Mouse (Mus musculus) forebrain, embryonic 14.5 days (tissue): Measurements from ENCODE around the gene Anln. TPM values are rescaled to one million over a fixed set of nuclear protein-coding genes. Genes with fewer than 3 reads are reported as not detected.

Experiments used
- ATAC-seq: fragments of 200-750 bp; cut with Nextera tagmentation; 2 replicates; pipeline ENCODE4 v1.8.0; 2017; ENCODE audit warnings: mild to moderate bottlenecking, moderate library complexity
- DNase-seq: peaks from one replicate; pipeline ENCODE4 v3.0.0-alpha.2; 2015; ENCODE audit warnings: low spot score
- H3K27ac ChIP-seq: fragments of 300-500 bp; sonication (generic); 2 replicates; pipeline ENCODE4 v1.5.1; 2014; ENCODE audit warnings: low read depth, mild to moderate bottlenecking, control low read depth, low read length, moderate library complexity
- H3K27me3 ChIP-seq: fragments of 300-500 bp; sonication (generic); replicated peaks from 2 replicates; pipeline ENCODE4 v1.6.1; 2014; ENCODE audit warnings: low read length, control low read depth, mixed read lengths; ENCODE audit not compliant: control insufficient read depth, insufficient read depth
- H3K36me3 ChIP-seq: fragments of 300-500 bp; sonication (generic); 2 replicates; pipeline ENCODE4 v1.6.1; 2014; ENCODE audit warnings: low read length, control low read depth; ENCODE audit not compliant: control insufficient read depth, insufficient read depth
- H3K4me1 ChIP-seq: fragments of 300-500 bp; sonication (generic); 2 replicates; pipeline ENCODE4 v1.6.1; 2014; ENCODE audit warnings: antibody characterized with exemption, low read length, control low read depth; ENCODE audit not compliant: control insufficient read depth, insufficient read depth
- H3K4me2 ChIP-seq: fragments of 300-500 bp; sonication (generic); 2 replicates; pipeline ENCODE4 v1.6.1; 2014; ENCODE audit warnings: mild to moderate bottlenecking, control low read depth, low read length
- H3K4me3 ChIP-seq: fragments of 300-500 bp; sonication (generic); 2 replicates; pipeline ENCODE4 v1.5.1; 2014; ENCODE audit warnings: low read depth, low read length, control low read depth
- H3K9ac ChIP-seq: fragments of 300-500 bp; sonication (generic); 2 replicates; pipeline ENCODE4 v1.6.1; 2014; ENCODE audit warnings: mild to moderate bottlenecking, low read length, control low read depth, moderate library complexity
- H3K9me3 ChIP-seq: fragments of 300-500 bp; sonication (generic); replicated peaks from 2 replicates; pipeline ENCODE4 v1.6.1; 2016; ENCODE audit warnings: low read length, control low read depth, mixed read lengths; ENCODE audit not compliant: control insufficient read depth
- WGBS: fragments of 180-500 bp; shearing (Covaris S2); extraction: QIAGEN DNeasy Blood & Tissue Kit; methylation state at CpG from one replicate; pipeline ENCODE4 v1.1.7; 2014; 5-methylcytosine and 5-hydroxymethylcytosine counted together
- polyA plus RNA-seq: library from polyadenylated mRNA; unstranded; fragments of >200 nt; fragmentation: Nextera tagmentation; extraction: Ambion mirVana; gene quantifications from 2 replicates; pipeline ENCODE4 v1.2.1, GENCODE M21; 2014

Anln gene
- polyA plus RNA-seq, 1 experiment from 2014 or later, result 16.5 TPM

DNA sequence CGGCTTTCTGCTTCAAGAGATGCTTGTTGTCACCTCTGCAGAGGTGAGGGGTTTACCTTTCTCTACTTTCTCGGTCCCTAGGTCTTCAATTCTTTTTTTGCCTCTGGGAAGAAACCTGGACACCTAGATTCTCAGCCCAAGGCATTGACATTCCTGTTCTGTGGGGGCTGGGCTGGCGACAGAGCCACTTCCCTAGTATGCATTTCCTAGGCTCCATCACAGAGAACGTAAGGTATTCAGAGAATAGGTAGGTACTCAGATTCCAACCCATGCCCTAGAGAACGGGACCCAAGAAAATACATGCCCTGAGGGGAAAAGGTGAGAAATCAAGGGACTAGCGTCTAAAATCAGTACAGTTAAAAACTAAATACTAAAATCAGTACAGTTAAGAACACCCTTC is 82.3 kb downstream of the Anln start:
- no peaks in the 10 kb centered on the region; the same call in 1 of the 2 replicates for H3K9me3 ChIP-seq
- 21% methylated on average over 6 of the region's 6 CpGs for WGBS
- no peaks in the 10 kb centered on the region for H3K27me3 ChIP-seq
- H3K36me3 ChIP-seq, result peaks cover 30% of the 10 kb centered on the region
- peak overlapping the region; percentile 90 for H3K4me3 ChIP-seq
- peak overlapping the region; percentile 80 for H3K4me2 ChIP-seq
- peak overlapping the region; percentile 99 for H3K9ac ChIP-seq
- H3K4me1 ChIP-seq, result peaks cover 8% of the 10 kb centered on the region; the same call in 1 of the 2 replicates
- H3K27ac ChIP-seq, result peak overlapping the region; percentile 92; the same call in 1 of the 2 replicates
- peak; percentile 55 for DNase-seq
- ATAC-seq, result no peak

DNA sequence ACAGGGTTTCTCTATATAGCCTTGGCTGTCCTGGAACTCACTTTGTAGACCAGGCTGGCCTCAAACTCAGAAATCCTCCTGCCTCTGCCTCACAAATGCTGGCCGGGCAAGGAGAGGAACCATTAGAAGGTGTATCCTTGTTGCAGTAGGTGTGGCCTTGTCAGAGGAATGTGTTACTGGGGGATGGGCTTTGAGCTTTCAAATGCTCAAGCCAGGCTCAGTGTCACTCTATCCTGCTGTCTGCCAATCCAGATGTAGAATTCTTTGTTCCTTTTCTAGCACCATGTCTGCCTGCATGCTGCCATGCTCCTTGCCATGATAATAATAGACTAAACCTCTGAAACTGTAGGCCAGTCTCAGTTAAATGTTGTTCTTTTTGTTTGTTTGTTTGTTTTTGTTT is 86.8 kb downstream of the Anln start:
- ATAC-seq, result no peak
- Histone ChIP-seq H3K36me3 (peaks cover 68% of the 10 kb centered on the region), H3K4me1 (peaks cover 8% of the 10 kb centered on the region; the same call in 1 of the 2 replicates), H3K4me2 (no peak overlapping the region), H3K27ac (no peak overlapping the region), H3K9ac (no peak overlapping the region), H3K27me3 (no peaks in the 10 kb centered on the region), H3K4me3 (no peak overlapping the region), H3K9me3 (no peaks in the 10 kb centered on the region; the same call in 1 of the 2 replicates)
- whole genome bisulfite sequencing, result 100% methylated on average over 1 of the region's 1 CpGs
- DNase-seq, result no peak

Other genes with a start within 250 kb of the Anln start
- 93.5 and 109 TPM in 2 replicates for gene Pigyl, start 232.3 kb downstream of the Anln start, polyA plus RNA-seq
- 0.13 and 0.26 TPM in 2 replicates for gene Zfp872, start 201.1 kb downstream of the Anln start, polyA plus RNA-seq
- 8.9 and 12.9 TPM in 2 replicates for gene Zfp809, start 163.5 kb downstream of the Anln start, polyA plus RNA-seq
- 14.0 and 15.3 TPM in 2 replicates for gene Zfp599, start 129.3 kb downstream of the Anln start, polyA plus RNA-seq
- gene Zfp810, start 81.5 kb downstream of the Anln start, polyA plus RNA-seq, result 24.8 and 30.4 TPM in 2 replicates
- 12.2 and 13.9 TPM in 2 replicates for gene 9530077C05Rik, start 22.3 kb upstream of the Anln start, polyA plus RNA-seq
- gene Gm17545, start 65.1 kb upstream of the Anln start, polyA plus RNA-seq, result not detected in 2 replicates
- 60.8 and 62.4 TPM in 2 replicates for gene Rp9, start 80.6 kb upstream of the Anln start, polyA plus RNA-seq
- 18.1 and 19.8 TPM in 2 replicates for gene Bbs9, start 86.5 kb upstream of the Anln start, polyA plus RNA-seq